Mouse (Mus musculus) intestine, embryonic 16.5 days (tissue): ENCODE results near the gene Gsg1l. TPM values are rescaled to one million over a fixed set of nuclear protein-coding genes. Genes with fewer than 3 reads are reported as not detected.

Experiments
- ATAC-seq: fragments of 200-750 bp; cut with Nextera tagmentation; 2 replicates; pipeline ENCODE4 v1.8.0; 2017; ENCODE audit warnings: moderate TSS enrichment, moderate library complexity
- H3K27ac ChIP-seq: fragments of 300-500 bp; sonication (generic); 2 replicates; pipeline ENCODE4 v1.5.1; 2014; ENCODE audit warnings: mild to moderate bottlenecking, low read length
- H3K27me3 ChIP-seq: fragments of 300-500 bp; sonication (generic); replicated peaks from 2 replicates; pipeline ENCODE4 v1.6.1; 2014; ENCODE audit warnings: low read length, control low read depth, mixed read lengths; ENCODE audit not compliant: control insufficient read depth, insufficient read depth
- H3K36me3 ChIP-seq: fragments of 300-500 bp; sonication (generic); 2 replicates; pipeline ENCODE4 v1.6.1; 2014; ENCODE audit warnings: low read length, control low read depth; ENCODE audit not compliant: control insufficient read depth, insufficient read depth
- H3K4me1 ChIP-seq: fragments of 300-500 bp; sonication (generic); 2 replicates; pipeline ENCODE4 v1.6.1; 2014; ENCODE audit warnings: low read length, control low read depth, mixed read lengths; ENCODE audit not compliant: control insufficient read depth, insufficient read depth
- H3K4me2 ChIP-seq: fragments of 300-500 bp; sonication (generic); 2 replicates; pipeline ENCODE4 v1.6.1; 2014; ENCODE audit warnings: low read depth, low read length, control low read depth
- H3K4me3 ChIP-seq: fragments of 300-500 bp; sonication (generic); 2 replicates; pipeline ENCODE4 v1.5.1; 2014; ENCODE audit warnings: mild to moderate bottlenecking, low read length
- H3K9ac ChIP-seq: fragments of 300-500 bp; sonication (generic); 2 replicates; pipeline ENCODE4 v1.6.1; 2014; ENCODE audit warnings: low read depth, low read length
- H3K9me3 ChIP-seq: fragments of 300-500 bp; sonication (generic); 2 replicates; pipeline ENCODE4 v1.6.1; 2016; ENCODE audit warnings: low read length, control low read depth; ENCODE audit not compliant: control insufficient read depth
- WGBS: fragments of 180-500 bp; shearing (Covaris S2); extraction: QIAGEN DNeasy Blood & Tissue Kit; methylation state at CpG from one replicate; pipeline ENCODE4 v1.1.7; 2014; 5-methylcytosine and 5-hydroxymethylcytosine counted together
- polyA plus RNA-seq: library from polyadenylated mRNA; unstranded; fragments of >200 nt; fragmentation: Nextera tagmentation; extraction: Ambion mirVana; gene quantifications from 2 replicates; pipeline ENCODE4 v1.2.1, GENCODE M21; 2015

The Gsg1l gene
- polyA plus RNA-seq, 1 experiment from 2014 or later: 0.48 TPM

- no peaks in the 10 kb centered on the region for H3K9me3 ChIP-seq
- no peak overlapping the region for H3K4me2 ChIP-seq
- no peak for ATAC-seq
- 61% methylated on average over 10 of the region's 10 CpGs for WGBS
- H3K4me3 ChIP-seq: no peak overlapping the region
- no peak overlapping the region for H3K27ac ChIP-seq
- H3K27me3 ChIP-seq: no peaks in the 10 kb centered on the region
- no peak overlapping the region for H3K9ac ChIP-seq
- H3K4me1 ChIP-seq: no peaks in the 10 kb centered on the region
- no peaks in the 10 kb centered on the region for H3K36me3 ChIP-seq
Measured at GRCm38 (mm10) chr7:125985565-125985964, 96.6 kb downstream of the Gsg1l start.

DNA sequence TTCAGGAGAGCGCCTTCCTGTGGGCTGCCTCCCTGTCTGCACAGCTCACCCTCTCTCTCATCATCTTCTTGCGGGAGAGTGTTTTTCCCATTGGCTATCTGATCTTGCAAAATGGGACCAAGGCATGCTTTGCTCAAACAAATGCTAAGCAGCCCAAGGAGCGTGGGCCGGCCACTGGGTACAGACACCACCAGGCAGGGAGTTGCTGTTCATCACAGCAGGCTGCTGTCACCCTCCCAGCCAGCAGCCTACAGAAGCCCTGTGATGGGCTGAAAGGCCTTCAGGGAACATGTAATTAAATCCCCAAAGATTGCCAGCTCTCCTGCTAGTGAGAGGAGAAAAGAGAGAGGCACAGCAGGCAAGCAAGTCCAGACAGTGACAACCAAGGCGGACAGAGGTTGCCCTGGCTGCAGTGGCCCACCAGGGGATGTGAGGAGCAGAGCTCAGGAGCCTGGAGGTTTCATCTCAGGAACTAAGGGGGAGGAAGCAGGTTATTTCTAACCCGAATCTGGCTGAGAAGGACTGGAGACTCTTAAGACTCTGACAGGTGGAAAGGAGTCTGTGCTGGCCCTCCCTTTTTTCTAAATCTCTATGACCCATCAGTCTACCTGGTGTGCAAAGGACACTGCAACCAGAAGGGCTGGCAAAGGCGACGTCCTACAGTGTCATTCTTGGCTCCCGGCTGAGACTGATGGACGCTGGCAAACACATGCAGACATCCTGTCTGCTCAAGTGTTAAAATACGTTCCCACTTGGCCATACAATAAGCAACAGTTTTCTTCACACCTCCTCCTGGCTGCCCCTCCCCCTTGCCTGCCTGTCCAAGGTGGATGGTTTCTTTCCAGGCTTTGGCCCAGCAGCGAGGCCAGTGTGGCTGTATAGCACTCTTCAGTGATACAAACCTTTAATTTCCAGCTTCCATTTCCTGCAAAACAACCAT is 98.0 kb downstream of the Gsg1l start:
- Histone ChIP-seq H3K36me3 (no peaks in the 10 kb centered on the region), H3K4me3 (no peak overlapping the region), H3K27ac (no peak overlapping the region), H3K4me1 (no peaks in the 10 kb centered on the region), H3K9me3 (no peaks in the 10 kb centered on the region), H3K27me3 (no peaks in the 10 kb centered on the region), H3K4me2 (no peak overlapping the region), H3K9ac (no peak overlapping the region)
- 46% methylated on average over 12 of the region's 12 CpGs for WGBS
- no peak for ATAC-seq

- Histone ChIP-seq H3K27ac (no peak overlapping the region), H3K9me3 (no peaks in the 10 kb centered on the region), H3K4me1 (no peaks in the 10 kb centered on the region), H3K36me3 (no peaks in the 10 kb centered on the region), H3K4me2 (no peak overlapping the region), H3K27me3 (no peaks in the 10 kb centered on the region), H3K4me3 (no peak overlapping the region), H3K9ac (no peak overlapping the region)
- WGBS: 80% methylated on average over 8 of the region's 8 CpGs
- no peak for ATAC-seq
Measured at GRCm38 (mm10) chr7:125979591-125979990, 102.6 kb downstream of the Gsg1l start.

DNA sequence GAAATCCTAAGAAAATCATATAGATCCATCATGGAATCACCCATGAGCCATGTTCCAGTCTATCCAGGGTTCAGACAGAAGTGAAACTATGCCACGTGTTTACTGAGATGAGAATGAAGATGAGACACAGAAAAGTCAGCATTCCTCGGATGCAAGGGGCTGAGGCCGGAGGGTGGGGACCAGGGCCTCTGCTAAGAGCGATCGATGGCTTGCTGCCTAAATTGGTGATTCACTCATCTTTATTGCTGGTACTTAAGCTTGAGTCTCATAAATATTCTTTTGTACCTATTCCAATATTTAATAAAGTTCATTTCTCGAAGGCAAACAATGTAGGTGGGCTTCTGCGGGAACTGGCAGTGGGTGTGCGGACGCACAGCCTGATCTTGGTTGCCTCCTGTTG is 105.5 kb downstream of the Gsg1l start:
- Histone ChIP-seq H3K27me3 (no peaks in the 10 kb centered on the region), H3K36me3 (no peaks in the 10 kb centered on the region), H3K4me2 (no peak overlapping the region), H3K27ac (no peak overlapping the region), H3K4me1 (no peaks in the 10 kb centered on the region), H3K4me3 (no peak overlapping the region), H3K9ac (no peak overlapping the region), H3K9me3 (no peaks in the 10 kb centered on the region)
- 69% methylated on average over 9 of the region's 9 CpGs for WGBS
- ATAC-seq: no peak

GRCm38 (mm10) chr7:125975414-125975813 is 106.8 kb downstream of the Gsg1l start:
- no peaks in the 10 kb centered on the region for H3K9me3 ChIP-seq
- ATAC-seq: no peak
- H3K36me3 ChIP-seq: no peaks in the 10 kb centered on the region
- H3K27ac ChIP-seq: no peak overlapping the region
- H3K4me1 ChIP-seq: no peaks in the 10 kb centered on the region
- H3K4me2 ChIP-seq: no peak overlapping the region
- 65% methylated on average over 6 of the region's 6 CpGs for WGBS
- no peaks in the 10 kb centered on the region for H3K27me3 ChIP-seq
- H3K9ac ChIP-seq: no peak overlapping the region
- no peak overlapping the region for H3K4me3 ChIP-seq

- Histone ChIP-seq H3K4me2 (no peak overlapping the region), H3K4me1 (no peaks in the 10 kb centered on the region), H3K27me3 (no peaks in the 10 kb centered on the region), H3K36me3 (no peaks in the 10 kb centered on the region), H3K9ac (no peak overlapping the region), H3K27ac (no peak overlapping the region), H3K4me3 (no peak overlapping the region), H3K9me3 (no peaks in the 10 kb centered on the region)
- ATAC-seq: no peak
- WGBS: 50% methylated on average over 4 of the region's 4 CpGs
Measured at GRCm38 (mm10) chr7:125973874-125974273, 108.3 kb downstream of the Gsg1l start.

DNA sequence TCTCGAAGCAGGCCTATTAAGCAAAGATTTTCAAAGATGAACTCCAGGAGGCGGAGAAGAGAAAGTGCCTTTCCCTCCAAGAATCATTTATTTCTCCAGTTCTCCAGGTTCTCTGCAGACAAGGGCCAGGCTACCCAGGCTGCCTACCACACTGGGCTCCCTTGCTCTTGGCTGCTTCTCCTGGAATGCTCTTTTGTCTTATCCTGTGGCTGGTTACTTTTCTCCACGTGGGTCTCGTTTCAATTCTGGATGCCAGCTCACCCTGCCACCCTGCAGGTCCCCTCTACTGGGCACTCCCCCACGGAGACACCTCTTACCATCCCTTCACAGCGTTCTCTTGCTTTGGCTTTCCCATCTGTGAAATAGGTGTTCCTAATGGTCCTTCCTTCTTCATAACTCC is 109.4 kb downstream of the Gsg1l start:
- no peak overlapping the region for H3K9ac ChIP-seq
- H3K4me1 ChIP-seq: no peaks in the 10 kb centered on the region
- no peaks in the 10 kb centered on the region for H3K27me3 ChIP-seq
- WGBS: 59% methylated on average over 6 of the region's 6 CpGs
- no peak overlapping the region for H3K27ac ChIP-seq
- no peak overlapping the region for H3K4me2 ChIP-seq
- H3K4me3 ChIP-seq: no peak overlapping the region
- no peaks in the 10 kb centered on the region for H3K36me3 ChIP-seq
- no peaks in the 10 kb centered on the region for H3K9me3 ChIP-seq
- no peak for ATAC-seq

DNA sequence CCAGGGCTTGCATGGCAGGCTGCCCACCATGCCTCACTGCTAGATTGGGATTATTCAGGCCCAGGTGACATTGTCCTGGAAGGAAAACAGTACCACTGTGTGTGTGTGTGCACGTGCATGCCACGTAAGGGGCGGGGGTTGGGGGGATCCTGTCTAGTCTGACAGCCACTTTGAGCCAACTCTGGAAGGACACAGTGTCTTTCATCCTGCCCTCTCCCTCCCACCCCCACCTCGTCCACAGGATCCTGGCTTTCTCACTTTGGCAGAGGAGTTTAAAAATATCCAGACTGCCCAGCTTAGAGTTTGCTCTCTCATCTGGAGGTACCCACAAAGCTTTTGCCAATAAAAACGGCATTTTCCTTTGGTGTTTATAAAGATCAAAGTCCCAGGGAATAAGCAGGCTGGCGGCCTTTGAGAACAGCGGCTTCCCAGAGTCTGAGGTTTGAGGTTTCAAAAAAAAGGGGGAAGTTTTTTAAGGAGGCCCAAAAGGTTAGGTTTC is 110.0 kb downstream of the Gsg1l start:
- no peak overlapping the region for H3K4me3 ChIP-seq
- ATAC-seq: no peak
- H3K27me3 ChIP-seq: no peaks in the 10 kb centered on the region
- no peak overlapping the region for H3K9ac ChIP-seq
- H3K27ac ChIP-seq: no peak overlapping the region
- no peak overlapping the region for H3K4me2 ChIP-seq
- WGBS: 42% methylated on average over 7 of the region's 7 CpGs
- H3K4me1 ChIP-seq: no peaks in the 10 kb centered on the region
- no peaks in the 10 kb centered on the region for H3K9me3 ChIP-seq
- no peaks in the 10 kb centered on the region for H3K36me3 ChIP-seq

DNA sequence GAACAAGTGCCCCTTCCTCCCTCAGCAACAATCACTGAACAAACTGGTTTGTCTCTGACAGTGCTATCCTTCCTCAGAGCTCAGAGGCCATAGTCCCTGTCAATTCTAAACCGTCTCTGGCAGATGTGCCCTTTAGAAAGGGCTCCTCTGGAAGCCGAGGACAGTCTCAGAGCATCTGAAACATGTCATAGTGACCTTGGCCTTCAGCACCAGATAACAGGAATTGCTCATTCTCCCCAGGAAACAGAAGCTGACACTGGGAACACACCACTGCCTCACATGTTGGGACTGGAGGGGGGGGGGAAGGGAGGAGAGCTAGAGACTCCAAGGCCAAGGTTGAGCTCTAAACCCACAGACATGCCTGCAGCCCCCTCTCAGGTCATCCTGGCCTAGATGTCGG is 113.1 kb downstream of the Gsg1l start:
- no peak for ATAC-seq
- 70% methylated on average over 3 of the region's 3 CpGs for WGBS
- Histone ChIP-seq H3K27ac (no peak overlapping the region), H3K9me3 (no peaks in the 10 kb centered on the region), H3K36me3 (no peaks in the 10 kb centered on the region), H3K4me3 (no peak overlapping the region), H3K4me2 (no peak overlapping the region), H3K27me3 (no peaks in the 10 kb centered on the region), H3K4me1 (no peaks in the 10 kb centered on the region), H3K9ac (no peak overlapping the region)
